Mouse (Mus musculus) spleen, adult 2 months (tissue): ENCODE data around the gene Hbb-y.
"Not testable (repeated sequence)": the region's sequence is repeated elsewhere in the genome, so short reads cannot be mapped to it uniquely, and the experiment has no call there.

Source experiments
- CTCF ChIP-seq: fragments of 200-500 bp; IDR thresholded peaks from 2 replicates; pipeline ENCODE4 v1.5.1; 2011; ENCODE audit warnings: mild to moderate bottlenecking, inconsistent platforms; ENCODE audit not compliant: insufficient read depth, insufficient read length, insufficient replicate concordance; ENCODE audit errors: extremely low read depth
- POLR2A ChIP-seq: fragments of 200-500 bp; IDR thresholded peaks from 2 replicates; pipeline ENCODE4 v1.6.1; 2011; ENCODE audit warnings: low read depth, low read length, inconsistent platforms

GRCm38 (mm10) chr7:103815085-103815484 lies 37.9 kb downstream of the Hbb-y start:
- not testable (repeated sequence) for TF ChIP-seq CTCF, POLR2A
